Mouse (Mus musculus): ENCODE data around the gene Tmem132d. TPM values are rescaled to one million over a fixed set of nuclear protein-coding genes. Genes with fewer than 3 reads are reported as not detected.

Tmem132d gene
- polyA plus RNA-seq, 1 experiment from 2014 or later: 0.34 TPM

DNA sequence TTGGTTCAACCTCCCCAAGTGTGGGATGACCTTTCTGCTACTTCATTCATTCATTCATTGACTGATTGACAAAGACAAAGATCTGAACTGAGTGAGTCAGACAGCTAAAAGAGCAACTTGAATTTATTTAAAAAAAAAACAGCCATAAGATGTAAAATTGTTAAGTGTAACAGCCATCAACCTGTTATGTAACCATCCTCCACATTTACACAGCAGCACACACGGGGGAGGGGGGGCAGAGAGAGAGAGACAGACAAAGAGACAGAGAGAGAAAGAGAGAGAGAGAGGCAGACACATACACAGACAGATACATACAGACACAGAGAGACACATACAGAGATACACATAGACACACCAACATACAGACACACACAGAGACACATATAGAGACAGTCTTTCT lies 197.3 kb downstream of the Tmem132d start:
- Histone ChIP-seq H3K27me3 (ENCODE audit: control insufficient read depth, insufficient read depth, low read length) (no peaks in the 10 kb centered on the region), H3K9me3 (ENCODE audit: control insufficient read depth, low read length) (no peaks in the 10 kb centered on the region), H3K4me2 (replicated peaks; ENCODE audit: low read depth, low read length) (no peak overlapping the region), H3K4me1 (ENCODE audit: control insufficient read depth, insufficient read depth, low read length) (no peaks in the 10 kb centered on the region), H3K36me3 (ENCODE audit: control insufficient read depth, insufficient read depth, low read length) (no peaks in the 10 kb centered on the region), H3K9ac (ENCODE audit: low read depth, low read length) (no peak overlapping the region), H3K27ac (ENCODE audit: low read depth, low read length) (no peak overlapping the region), H3K4me3 (ENCODE audit: low read length) (no peak overlapping the region)
- WGBS: 71% methylated on average over 1 of the region's 1 CpGs
- ATAC-seq (ENCODE audit: low FRiP score, low TSS enrichment): no peak

GRCm38 (mm10) chr5:128233101-128233500 lies 199.8 kb downstream of the Tmem132d start:
- Histone ChIP-seq H3K9ac (ENCODE audit: low read depth, low read length) (no peak overlapping the region), H3K36me3 (ENCODE audit: control insufficient read depth, insufficient read depth, low read length) (no peaks in the 10 kb centered on the region), H3K4me1 (ENCODE audit: control insufficient read depth, insufficient read depth, low read length) (no peaks in the 10 kb centered on the region), H3K27me3 (ENCODE audit: control insufficient read depth, insufficient read depth, low read length) (no peaks in the 10 kb centered on the region), H3K27ac (ENCODE audit: low read depth, low read length) (no peak overlapping the region), H3K9me3 (ENCODE audit: control insufficient read depth, low read length) (no peaks in the 10 kb centered on the region), H3K4me3 (ENCODE audit: low read length) (no peak overlapping the region), H3K4me2 (replicated peaks; ENCODE audit: low read depth, low read length) (no peak overlapping the region)
- ATAC-seq (ENCODE audit: low FRiP score, low TSS enrichment): no peak

DNA sequence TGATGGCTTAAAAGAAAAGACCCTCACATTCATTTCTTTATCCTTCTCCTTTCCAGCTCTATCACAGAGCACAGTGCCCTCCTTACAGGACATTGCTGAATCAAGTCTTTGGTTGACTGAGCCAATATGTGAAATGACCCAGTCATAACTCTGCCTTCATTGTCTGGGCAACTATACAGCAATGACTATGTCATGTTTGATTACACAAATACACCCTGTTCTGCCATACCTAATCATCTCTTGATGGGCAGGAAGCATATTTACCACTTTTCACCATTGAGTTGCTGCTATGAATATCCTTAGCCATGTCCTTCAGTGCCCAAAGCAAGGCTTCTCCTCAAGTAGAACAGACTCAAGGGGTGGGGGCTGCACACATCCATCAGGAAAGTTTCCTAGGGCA lies 214.6 kb downstream of the Tmem132d start:
- no peak overlapping the region for H3K9ac ChIP-seq (ENCODE audit: low read depth, low read length)
- H3K4me3 ChIP-seq (ENCODE audit: low read length): no peak overlapping the region
- no peak overlapping the region for H3K4me2 ChIP-seq (replicated peaks; ENCODE audit: low read depth, low read length)
- no peaks in the 10 kb centered on the region for H3K27me3 ChIP-seq (ENCODE audit: control insufficient read depth, insufficient read depth, low read length)
- no peaks in the 10 kb centered on the region for H3K36me3 ChIP-seq (ENCODE audit: control insufficient read depth, insufficient read depth, low read length)
- no peak overlapping the region for H3K27ac ChIP-seq (ENCODE audit: low read depth, low read length)
- no peak for ATAC-seq (ENCODE audit: low FRiP score, low TSS enrichment)
- no peaks in the 10 kb centered on the region for H3K4me1 ChIP-seq (ENCODE audit: control insufficient read depth, insufficient read depth, low read length)
- no peaks in the 10 kb centered on the region for H3K9me3 ChIP-seq (ENCODE audit: control insufficient read depth, low read length)

DNA sequence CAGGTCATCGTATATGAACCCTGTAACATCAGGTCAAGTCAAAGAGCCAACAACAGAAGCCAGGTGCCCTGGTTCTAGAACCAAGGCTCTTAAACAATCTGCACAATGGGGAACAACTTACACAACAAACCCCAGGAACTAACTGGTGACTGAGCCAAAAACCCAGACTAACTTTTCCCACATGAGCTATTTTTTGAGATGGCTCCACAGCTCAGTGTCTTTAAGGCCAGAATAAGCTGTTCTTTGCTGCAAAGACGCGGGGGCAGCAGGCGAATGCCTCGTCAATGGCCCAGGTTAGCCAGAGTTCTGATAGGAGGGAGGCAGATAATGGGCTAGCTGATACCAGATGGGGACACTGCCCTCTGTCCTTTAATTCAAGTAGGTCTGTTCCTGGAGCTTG lies 221.8 kb downstream of the Tmem132d start:
- H3K27me3 ChIP-seq (ENCODE audit: control insufficient read depth, insufficient read depth, low read length): no peaks in the 10 kb centered on the region
- no peak overlapping the region for H3K27ac ChIP-seq (ENCODE audit: low read depth, low read length)
- H3K4me3 ChIP-seq (ENCODE audit: low read length): no peak overlapping the region
- ATAC-seq (ENCODE audit: low FRiP score, low TSS enrichment): no peak
- H3K9ac ChIP-seq (ENCODE audit: low read depth, low read length): no peak overlapping the region
- no peaks in the 10 kb centered on the region for H3K4me1 ChIP-seq (ENCODE audit: control insufficient read depth, insufficient read depth, low read length)
- WGBS: 87% methylated on average over 5 of the region's 5 CpGs
- no peaks in the 10 kb centered on the region for H3K36me3 ChIP-seq (ENCODE audit: control insufficient read depth, insufficient read depth, low read length)
- H3K9me3 ChIP-seq (ENCODE audit: control insufficient read depth, low read length): no peaks in the 10 kb centered on the region
- no peak overlapping the region for H3K4me2 ChIP-seq (replicated peaks; ENCODE audit: low read depth, low read length)

DNA sequence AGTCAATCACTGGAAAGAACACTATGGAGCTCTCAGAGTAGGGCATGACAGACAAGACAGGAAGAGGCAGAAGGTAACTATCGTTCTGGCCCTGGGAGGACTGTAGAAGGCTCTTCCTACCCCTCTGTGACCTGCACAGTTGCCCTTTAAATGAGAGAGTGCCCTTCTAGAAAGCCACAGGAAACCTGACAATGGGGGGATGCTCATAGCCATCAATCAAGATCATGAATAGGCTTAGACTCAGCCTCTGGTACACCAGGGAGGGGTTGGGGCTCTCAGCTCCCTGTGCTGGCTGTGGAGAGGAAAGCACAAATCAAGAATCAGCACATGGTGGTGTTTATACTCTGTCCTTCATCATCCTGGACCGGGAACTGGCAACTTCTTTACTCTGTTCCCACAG lies 227.2 kb downstream of the Tmem132d start:
- H3K9me3 ChIP-seq (ENCODE audit: control insufficient read depth, low read length): no peaks in the 10 kb centered on the region
- H3K4me3 ChIP-seq (ENCODE audit: low read length): no peak overlapping the region
- H3K4me1 ChIP-seq (ENCODE audit: control insufficient read depth, insufficient read depth, low read length): no peaks in the 10 kb centered on the region
- no peaks in the 10 kb centered on the region for H3K27me3 ChIP-seq (ENCODE audit: control insufficient read depth, insufficient read depth, low read length)
- no peaks in the 10 kb centered on the region for H3K36me3 ChIP-seq (ENCODE audit: control insufficient read depth, insufficient read depth, low read length)
- H3K9ac ChIP-seq (ENCODE audit: low read depth, low read length): no peak overlapping the region
- ATAC-seq (ENCODE audit: low FRiP score, low TSS enrichment): no peak
- H3K27ac ChIP-seq (ENCODE audit: low read depth, low read length): no peak overlapping the region
- 13% methylated on average over 2 of the region's 2 CpGs for WGBS
- no peak overlapping the region for H3K4me2 ChIP-seq (replicated peaks; ENCODE audit: low read depth, low read length)

DNA sequence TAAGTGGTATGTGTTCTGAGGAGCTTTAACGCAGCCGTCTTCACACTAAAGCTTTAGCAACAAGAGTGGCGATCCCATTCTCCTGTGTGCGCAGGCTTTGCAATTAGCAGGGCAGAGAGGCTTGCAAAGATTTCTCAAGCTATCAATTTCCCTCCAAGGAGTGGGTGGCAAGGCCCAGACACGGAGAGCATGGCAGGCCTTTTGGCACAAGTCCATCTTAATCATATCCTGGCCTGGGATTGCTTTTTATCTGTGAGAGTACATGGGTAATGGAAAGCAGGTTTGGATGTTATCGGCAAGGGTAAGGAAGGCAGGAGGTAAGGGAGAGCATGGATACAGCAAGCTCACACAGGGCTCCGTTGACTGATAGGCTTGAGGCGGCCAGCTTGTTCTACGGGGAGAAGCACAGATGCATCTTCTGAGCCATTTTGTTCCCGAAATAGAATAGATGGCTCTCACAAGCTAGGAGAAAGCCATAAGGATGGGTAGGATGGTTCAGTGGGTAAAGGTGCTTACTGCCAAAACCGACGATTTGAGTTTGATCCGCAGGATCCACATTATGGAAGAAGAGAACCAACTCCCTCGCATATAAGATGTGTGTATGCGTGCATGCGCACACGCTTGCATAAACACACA lies 228.1 kb downstream of the Tmem132d start:
- H3K36me3 ChIP-seq (ENCODE audit: control insufficient read depth, insufficient read depth, low read length): no peaks in the 10 kb centered on the region
- H3K4me3 ChIP-seq (ENCODE audit: low read length): no peak overlapping the region
- 83% methylated on average over 17 of the region's 17 CpGs for WGBS
- H3K4me1 ChIP-seq (ENCODE audit: control insufficient read depth, insufficient read depth, low read length): no peaks in the 10 kb centered on the region
- no peaks in the 10 kb centered on the region for H3K27me3 ChIP-seq (ENCODE audit: control insufficient read depth, insufficient read depth, low read length)
- no peak overlapping the region for H3K4me2 ChIP-seq (replicated peaks; ENCODE audit: low read depth, low read length)
- H3K27ac ChIP-seq (ENCODE audit: low read depth, low read length): no peak overlapping the region
- H3K9ac ChIP-seq (ENCODE audit: low read depth, low read length): no peak overlapping the region
- no peak for ATAC-seq (ENCODE audit: low FRiP score, low TSS enrichment)
- H3K9me3 ChIP-seq (ENCODE audit: control insufficient read depth, low read length): no peaks in the 10 kb centered on the region

DNA sequence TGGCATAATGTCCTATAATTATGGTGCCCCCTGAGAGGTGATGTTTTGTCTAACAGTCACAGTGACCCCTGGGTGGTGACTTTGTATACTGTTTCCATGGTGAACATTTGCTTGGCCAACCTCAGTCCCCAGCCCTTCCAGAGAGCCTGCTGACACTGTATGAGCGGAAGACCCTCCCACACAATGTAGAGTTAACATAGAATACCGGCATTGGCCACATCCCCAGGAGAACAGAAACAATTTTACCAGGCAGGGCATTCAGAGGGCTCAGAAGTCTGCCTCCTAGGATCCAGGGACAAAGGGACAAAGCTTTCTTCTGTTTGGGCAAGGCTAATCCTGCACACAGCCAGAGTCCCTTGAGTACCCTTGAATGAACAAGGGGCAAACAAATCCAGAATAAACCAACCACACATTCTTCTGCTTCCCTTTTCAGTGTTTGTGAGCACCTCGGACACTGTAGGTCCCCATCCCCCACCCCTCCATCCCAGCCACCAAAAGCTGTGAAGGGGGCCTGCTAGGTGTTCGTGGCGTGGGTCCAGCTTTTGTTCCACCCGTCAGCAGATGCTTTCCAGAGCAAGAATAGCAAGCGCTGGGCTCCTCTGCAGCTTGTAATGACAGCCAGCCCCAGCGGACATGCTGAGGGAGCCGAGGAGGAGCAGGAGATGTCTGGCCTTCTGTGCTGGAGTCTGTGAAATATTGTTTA lies 228.8 kb downstream of the Tmem132d start:
- Histone ChIP-seq H3K4me2 (replicated peaks; ENCODE audit: low read depth, low read length) (no peak overlapping the region), H3K4me1 (ENCODE audit: control insufficient read depth, insufficient read depth, low read length) (no peaks in the 10 kb centered on the region), H3K27me3 (ENCODE audit: control insufficient read depth, insufficient read depth, low read length) (no peaks in the 10 kb centered on the region), H3K4me3 (ENCODE audit: low read length) (no peak overlapping the region), H3K36me3 (ENCODE audit: control insufficient read depth, insufficient read depth, low read length) (no peaks in the 10 kb centered on the region), H3K9ac (ENCODE audit: low read depth, low read length) (no peak overlapping the region), H3K27ac (ENCODE audit: low read depth, low read length) (no peak overlapping the region), H3K9me3 (ENCODE audit: control insufficient read depth, low read length) (no peaks in the 10 kb centered on the region)
- WGBS: 49% methylated on average over 9 of the region's 9 CpGs
- ATAC-seq (ENCODE audit: low FRiP score, low TSS enrichment): no peak

DNA sequence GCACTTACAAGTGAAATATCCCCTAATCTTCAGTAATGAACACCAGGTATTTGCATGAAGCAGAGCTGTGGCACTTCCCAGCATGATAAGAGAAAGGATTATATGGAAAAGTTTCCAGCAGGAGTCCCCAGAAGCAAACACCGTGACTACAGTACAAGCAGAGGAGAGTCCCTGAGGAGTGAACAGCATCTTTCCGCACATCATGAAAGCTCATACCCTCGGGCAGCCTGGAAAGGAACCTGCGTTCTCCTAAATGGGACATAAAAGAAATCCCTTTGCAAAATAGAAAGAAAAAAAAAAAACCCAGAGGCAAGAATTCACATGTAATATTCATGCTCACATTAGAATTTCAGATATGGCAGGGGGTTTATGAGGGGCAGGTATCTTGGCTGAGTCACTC lies 238.8 kb downstream of the Tmem132d start:
- WGBS: 84% methylated on average over 4 of the region's 4 CpGs
- H3K9me3 ChIP-seq (ENCODE audit: control insufficient read depth, low read length): no peaks in the 10 kb centered on the region
- H3K4me2 ChIP-seq (replicated peaks; ENCODE audit: low read depth, low read length): no peak overlapping the region
- H3K27ac ChIP-seq (ENCODE audit: low read depth, low read length): no peak overlapping the region
- no peak for ATAC-seq (ENCODE audit: low FRiP score, low TSS enrichment)
- no peak overlapping the region for H3K9ac ChIP-seq (ENCODE audit: low read depth, low read length)
- H3K27me3 ChIP-seq (ENCODE audit: control insufficient read depth, insufficient read depth, low read length): no peaks in the 10 kb centered on the region
- no peaks in the 10 kb centered on the region for H3K4me1 ChIP-seq (ENCODE audit: control insufficient read depth, insufficient read depth, low read length)
- H3K36me3 ChIP-seq (ENCODE audit: control insufficient read depth, insufficient read depth, low read length): no peaks in the 10 kb centered on the region
- H3K4me3 ChIP-seq (ENCODE audit: low read length): no peak overlapping the region

GRCm38 (mm10) chr5:128192485-128193055 lies 240.3 kb downstream of the Tmem132d start:
- Histone ChIP-seq H3K27ac (ENCODE audit: low read depth, low read length) (no peak overlapping the region), H3K9me3 (ENCODE audit: control insufficient read depth, low read length) (no peaks in the 10 kb centered on the region), H3K4me2 (replicated peaks; ENCODE audit: low read depth, low read length) (no peak overlapping the region), H3K36me3 (ENCODE audit: control insufficient read depth, insufficient read depth, low read length) (no peaks in the 10 kb centered on the region), H3K27me3 (ENCODE audit: control insufficient read depth, insufficient read depth, low read length) (no peaks in the 10 kb centered on the region), H3K4me3 (ENCODE audit: low read length) (no peak overlapping the region), H3K4me1 (ENCODE audit: control insufficient read depth, insufficient read depth, low read length) (no peaks in the 10 kb centered on the region), H3K9ac (ENCODE audit: low read depth, low read length) (no peak overlapping the region)
- ATAC-seq (ENCODE audit: low FRiP score, low TSS enrichment): no peak
- WGBS: 72% methylated on average over 6 of the region's 6 CpGs

All from kidney, embryonic 14.5 days (tissue).